Mouse (Mus musculus) lung, postnatal 0 days (tissue): ENCODE results near the gene Slc22a22.

Source experiments
- CTCF ChIP-seq: IDR thresholded peaks from 2 replicates; pipeline ENCODE4 v1.5.1; 2016; ENCODE audit warnings: antibody characterized with exemption, mild to moderate bottlenecking
- EP300 ChIP-seq: IDR thresholded peaks from 2 replicates; pipeline ENCODE4 v1.6.1; 2016; ENCODE audit warnings: antibody characterized with exemption, mild to moderate bottlenecking, control low read depth

- TF ChIP-seq CTCF: no peak
- TF ChIP-seq EP300: no peak
Measured at GRCm38 (mm10) chr15:57465061-57465460, 12.4 kb downstream of the Slc22a22 start.
